Mouse (Mus musculus): ENCODE data around the gene Smg1.

DNA sequence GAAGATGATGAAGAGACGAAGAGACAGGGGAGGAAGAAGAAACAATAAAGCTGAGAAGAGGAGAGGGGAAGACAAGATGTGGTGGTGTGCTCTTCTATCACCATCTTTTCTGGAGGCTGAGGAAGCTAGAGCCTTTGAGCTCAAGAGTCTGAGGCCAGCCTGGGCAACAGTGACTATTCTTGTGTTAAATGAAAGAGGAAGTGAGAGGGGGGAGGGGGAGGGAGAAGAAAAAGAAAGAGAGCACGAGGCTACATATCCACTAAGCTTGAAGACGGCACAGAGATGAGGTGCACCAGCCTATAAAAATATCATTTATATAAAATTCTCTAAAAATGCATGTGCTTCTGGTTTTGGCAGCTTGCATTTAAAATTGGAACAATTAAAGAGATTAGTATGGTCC lies 36.1 kb upstream of the Smg1 start:
- no peak for TF ChIP-seq CTCF (IDR thresholded peaks at IDR 0.05; ENCODE audit: low read depth)
- no peak for TF ChIP-seq EP300 (IDR thresholded peaks at IDR 0.05; ENCODE audit: low read depth)
